Mouse (Mus musculus) heart, postnatal 0 days (tissue): ENCODE results near the gene Rasgrf1. TPM values are rescaled to one million over a fixed set of nuclear protein-coding genes. Genes with fewer than 3 reads are reported as not detected.
"Not testable (repeated sequence)": the region's sequence is repeated elsewhere in the genome, so short reads cannot be mapped to it uniquely, and the experiment has no call there.

Experiments
- ATAC-seq: fragments of 200-750 bp; cut with Nextera tagmentation; 2 replicates; pipeline ENCODE4 v1.8.0; 2017; ENCODE audit warnings: low read depth, moderate number of reproducible peaks, moderate library complexity; ENCODE audit not compliant: insufficient read depth
- DNase-seq: peaks from one replicate; pipeline ENCODE4 v3.0.0-alpha.2; 2016; ENCODE audit warnings: low spot score
- H3K27ac ChIP-seq: fragments of 300-500 bp; sonication (generic); 2 replicates; pipeline ENCODE4 v1.5.1; 2014; ENCODE audit warnings: low read depth, mild to moderate bottlenecking
- H3K27me3 ChIP-seq: fragments of 300-500 bp; sonication (generic); 2 replicates; pipeline ENCODE4 v1.6.1; 2014; ENCODE audit warnings: low read length, mixed read lengths; ENCODE audit not compliant: control insufficient read depth, insufficient read depth
- H3K36me3 ChIP-seq: fragments of 300-500 bp; sonication (generic); replicated peaks from 2 replicates; pipeline ENCODE4 v1.6.1; 2014; ENCODE audit warnings: low read length, mixed read lengths; ENCODE audit not compliant: control insufficient read depth, insufficient read depth
- H3K4me1 ChIP-seq: fragments of 300-500 bp; sonication (generic); 2 replicates; pipeline ENCODE4 v1.6.1; 2014; ENCODE audit warnings: antibody characterized with exemption; ENCODE audit not compliant: control insufficient read depth, insufficient read depth
- H3K4me2 ChIP-seq: fragments of 300-500 bp; sonication (generic); 2 replicates; pipeline ENCODE4 v1.6.1; 2014; ENCODE audit warnings: low read depth, mild to moderate bottlenecking, low read length, moderate library complexity
- H3K4me3 ChIP-seq: fragments of 300-500 bp; sonication (generic); 2 replicates; pipeline ENCODE4 v1.5.1; 2014; ENCODE audit warnings: low read depth, low read length
- H3K9ac ChIP-seq: fragments of 300-500 bp; sonication (generic); replicated peaks from 2 replicates; pipeline ENCODE4 v1.6.1; 2014; ENCODE audit warnings: low read depth, low read length, mixed read lengths
- H3K9me3 ChIP-seq: fragments of 300-500 bp; sonication (generic); replicated peaks from 2 replicates; pipeline ENCODE4 v1.6.1; 2016; ENCODE audit warnings: low read length; ENCODE audit not compliant: control insufficient read depth
- CTCF ChIP-seq: IDR thresholded peaks from 2 replicates; pipeline ENCODE4 v1.5.1; 2016; ENCODE audit warnings: antibody characterized with exemption, control low read depth, low read depth
- EP300 ChIP-seq: IDR thresholded peaks from 2 replicates; pipeline ENCODE4 v1.6.1; 2016; ENCODE audit warnings: antibody characterized with exemption, low read depth
- WGBS: fragments of 180-500 bp; shearing (Covaris S2); extraction: QIAGEN DNeasy Blood & Tissue Kit; methylation state at CpG from one replicate; pipeline ENCODE4 v1.1.7; 2014; 5-methylcytosine and 5-hydroxymethylcytosine counted together
- polyA plus RNA-seq: library from polyadenylated mRNA; unstranded; fragments of >200 nt; fragmentation: Nextera tagmentation; extraction: Ambion mirVana; gene quantifications from 2 replicates; pipeline ENCODE4 v1.2.1, GENCODE M21; 2015
- total RNA-seq: library from RNA; depleted of rRNA; stranded (reverse); fragments of >200 nt; gene quantifications from 2 replicates; pipeline ENCODE4 v1.2.3, GENCODE M21; 2014; ENCODE audit warnings: low replicate concordance

Rasgrf1 gene
- total and polyA plus RNA-seq, 2 experiments from 2014 or later: not detected

- DNase-seq: no peak
- H3K9ac ChIP-seq: no peak overlapping the region
- H3K36me3 ChIP-seq: no peaks in the 10 kb centered on the region
- WGBS: 95% methylated on average over 3 of the region's 3 CpGs
- no peak overlapping the region for H3K4me2 ChIP-seq
- no peaks in the 10 kb centered on the region for H3K27me3 ChIP-seq
- H3K4me1 ChIP-seq: no peaks in the 10 kb centered on the region
- no peak overlapping the region for H3K4me3 ChIP-seq
- H3K27ac ChIP-seq: no peak overlapping the region
- no peaks in the 10 kb centered on the region; the same call in 1 of the 2 replicates for H3K9me3 ChIP-seq
- TF ChIP-seq EP300: no peak
- TF ChIP-seq CTCF: no peak
- no peak for ATAC-seq
These were observed 131.8 kb downstream of the Rasgrf1 start for GRCm38 (mm10) chr9:90041556-90041955.

- H3K9ac ChIP-seq, H3K27me3 ChIP-seq, H3K4me1 ChIP-seq, ATAC-seq, H3K36me3 ChIP-seq, H3K4me3 ChIP-seq, H3K4me2 ChIP-seq, H3K9me3 ChIP-seq, DNase-seq, H3K27ac ChIP-seq: not testable (repeated sequence)
- 86% methylated on average over 8 of the region's 8 CpGs for WGBS
These were observed 133.2 kb downstream of the Rasgrf1 start for GRCm38 (mm10) chr9:90042906-90043305.

DNA sequence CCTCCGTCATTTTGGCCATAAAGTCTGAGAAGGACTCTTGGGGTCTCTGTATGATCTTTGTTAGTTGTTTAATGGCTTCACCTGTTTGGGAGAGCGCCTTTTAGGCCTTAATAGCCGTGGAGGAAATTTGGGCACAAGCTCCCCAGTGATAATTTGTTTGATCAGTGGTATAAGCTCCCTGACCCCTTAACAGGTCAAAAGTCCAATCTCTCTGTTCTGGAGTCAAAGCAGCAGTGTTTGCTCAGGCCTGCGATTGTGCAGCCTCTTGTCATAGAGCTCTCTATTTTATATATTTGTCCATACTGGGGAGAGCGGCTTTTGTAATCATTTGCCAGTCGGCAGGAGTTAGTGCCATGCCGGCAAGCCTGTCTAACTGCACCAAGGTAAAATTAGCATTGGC is 135.5 kb downstream of the Rasgrf1 start:
- H3K4me3 ChIP-seq: no peak overlapping the region
- TF ChIP-seq EP300: no peak
- TF ChIP-seq CTCF: no peak
- no peak overlapping the region for H3K27ac ChIP-seq
- no peaks in the 10 kb centered on the region; the same call in 1 of the 2 replicates for H3K9me3 ChIP-seq
- WGBS: 90% methylated on average over 7 of the region's 7 CpGs
- H3K9ac ChIP-seq: no peak overlapping the region
- H3K4me1 ChIP-seq: no peaks in the 10 kb centered on the region
- no peak for ATAC-seq
- DNase-seq: no peak
- no peaks in the 10 kb centered on the region for H3K27me3 ChIP-seq
- H3K4me2 ChIP-seq: no peak overlapping the region
- H3K36me3 ChIP-seq: no peaks in the 10 kb centered on the region

DNA sequence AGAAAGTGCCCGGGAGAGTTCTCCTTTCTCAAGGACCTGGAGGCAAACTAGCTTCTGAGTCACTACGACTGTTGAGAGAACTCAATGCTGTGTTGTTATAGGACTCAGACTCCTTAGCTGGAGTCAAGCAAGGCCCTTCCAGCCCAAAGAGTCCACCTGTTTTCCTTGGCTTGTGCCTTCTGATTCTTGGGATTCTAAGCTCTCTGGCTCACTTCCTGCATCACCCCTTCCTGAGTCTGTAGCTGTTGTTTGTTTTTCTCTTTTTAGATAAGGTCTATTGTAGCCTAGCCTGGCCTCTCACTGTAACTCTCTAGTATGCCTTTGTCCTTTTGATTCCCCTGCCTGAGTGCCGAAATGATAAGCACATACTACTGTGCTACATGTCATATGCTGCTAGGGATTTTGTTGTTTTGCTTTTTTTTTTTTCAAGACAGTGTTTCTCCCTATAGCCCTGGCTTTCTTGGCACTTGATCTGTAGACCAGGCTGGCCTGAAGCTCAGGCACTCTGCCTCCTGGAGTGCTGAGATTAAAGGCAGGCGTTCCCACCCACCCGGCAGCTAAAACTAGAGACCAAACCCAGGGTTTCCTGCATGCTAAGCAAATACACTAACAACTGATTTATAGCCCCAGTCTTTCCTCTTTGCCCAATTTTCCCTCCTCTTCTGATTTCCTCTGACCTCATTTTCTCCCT is 138.4 kb downstream of the Rasgrf1 start:
- Histone ChIP-seq H3K36me3 (no peaks in the 10 kb centered on the region), H3K9ac (no peak overlapping the region), H3K27me3 (no peaks in the 10 kb centered on the region), H3K4me1 (no peaks in the 10 kb centered on the region), H3K27ac (0 out of 2 replicates have a peak overlapping the region, but pooled peaks have one; percentile 25), H3K4me2 (no peak overlapping the region), H3K9me3 (no peaks in the 10 kb centered on the region; the same call in 1 of the 2 replicates), H3K4me3 (no peak overlapping the region)
- 30% methylated on average over 5 of the region's 5 CpGs for WGBS
- ATAC-seq (peak; percentile 67), DNase-seq (peak; percentile 45)
- no peak for TF ChIP-seq CTCF
- TF ChIP-seq EP300: no peak

- H3K9ac ChIP-seq: peak within 1 kb of the TSS; percentile 63
- no peak for ATAC-seq
- WGBS: 63% methylated on average over 2 of the region's 2 CpGs
- H3K27me3 ChIP-seq: no peaks in the 10 kb centered on the region
- H3K9me3 ChIP-seq: no peaks in the 10 kb centered on the region
- H3K36me3 ChIP-seq: no peaks in the 10 kb centered on the region
- peak within 1 kb of the TSS; percentile 60 for H3K27ac ChIP-seq
- H3K4me1 ChIP-seq: no peaks in the 10 kb centered on the region
- no peak for DNase-seq
- TF ChIP-seq CTCF (no peak), EP300 (no peak)
- H3K4me3 ChIP-seq: peak within 1 kb of the TSS; percentile 64
- H3K4me2 ChIP-seq: peak within 1 kb of the TSS; percentile 85
These were observed 144.1 kb downstream of the Rasgrf1 start, which contains the start of gene Ctsh for GRCm38 (mm10) chr9:90053852-90054251. Ctsh (plus strand) TSS chr9:90054152.
